Mouse (Mus musculus) CH12F3 (cell line): ENCODE results near the gene Gm28635.

Experiments used
- in situ Hi-C: fragments of 300-500 bp; cut with MboI; formaldehyde crosslinking; loops from 2 replicates; pipeline ENCODE4 v1.14.3; 2020; ENCODE audit warnings: low sequenced_read_pairs

Gene Gm28635

GRCm38 (mm10) chr2:84646138-84646537 lies 31.7 kb downstream of the Gm28635 start:
- in situ Hi-C loops, result no loop called here

- in situ Hi-C loops, result no loop called here
Observed at GRCm38 (mm10) chr2:84640833-84641232, 37.0 kb downstream of the Gm28635 start.

- in situ Hi-C loops, result no loop called here
Observed at GRCm38 (mm10) chr2:84638428-84639220, 39.2 kb downstream of the Gm28635 start.

- in situ Hi-C loops, result no loop called here
Observed at GRCm38 (mm10) chr2:84637452-84638165, 40.2 kb downstream of the Gm28635 start.

GRCm38 (mm10) chr2:84636231-84636741 lies 41.6 kb downstream of the Gm28635 start:
- in situ Hi-C loops, result no loop called here

GRCm38 (mm10) chr2:84635611-84636010 lies 42.2 kb downstream of the Gm28635 start:
- in situ Hi-C loops, result no loop called here

- in situ Hi-C loops, result no loop called here
Observed at GRCm38 (mm10) chr2:84634934-84635482, 42.8 kb downstream of the Gm28635 start.

GRCm38 (mm10) chr2:84634006-84634405 lies 43.8 kb downstream of the Gm28635 start:
- in situ Hi-C loops, result no loop called here

- in situ Hi-C loops, result no loop called here
Observed at GRCm38 (mm10) chr2:84632999-84633398, 44.8 kb downstream of the Gm28635 start.

- in situ Hi-C loops, result no loop called here
Observed at GRCm38 (mm10) chr2:84632001-84632400, 45.8 kb downstream of the Gm28635 start.

- in situ Hi-C loops, result no loop called here
Observed at GRCm38 (mm10) chr2:84627036-84627435, 50.8 kb downstream of the Gm28635 start.

- in situ Hi-C loops, result no loop called here
Observed at GRCm38 (mm10) chr2:84626366-84626975, 51.4 kb downstream of the Gm28635 start.

- in situ Hi-C loops, result no loop called here
Observed at GRCm38 (mm10) chr2:84624201-84624600, 53.6 kb downstream of the Gm28635 start.

GRCm38 (mm10) chr2:84623428-84624119 lies 54.3 kb downstream of the Gm28635 start:
- in situ Hi-C loops, result no loop called here

GRCm38 (mm10) chr2:84622668-84623067 lies 55.2 kb downstream of the Gm28635 start:
- in situ Hi-C loops, result no loop called here

GRCm38 (mm10) chr2:84619646-84620340 lies 58.0 kb downstream of the Gm28635 start:
- in situ Hi-C loops, result no loop called here

GRCm38 (mm10) chr2:84618914-84619313 lies 58.9 kb downstream of the Gm28635 start:
- in situ Hi-C loops, result no loop called here

GRCm38 (mm10) chr2:84617637-84618515 lies 60.0 kb downstream of the Gm28635 start:
- in situ Hi-C loops, result no loop called here

GRCm38 (mm10) chr2:84612764-84613163 lies 65.1 kb downstream of the Gm28635 start:
- in situ Hi-C loops, result no loop called here
